9 mouse cellular contexts compared by ENCODE assay signal in genomic region chr5:136472846-136473245, GRCm38 (mm10).
DNase-seq lines count a peak whose midpoint lies in the region; ATAC-seq lines count a peak whose summit lies in the region.
"Had no signal": no experiment of that assay in that cellular context is flagged by ENCODE, and none has a peak within 500 bp of the region (broad histone marks: within the 10 kb centered on the region; RNA-seq: fewer than 3 reads in every experiment).

No protein-coding gene starts in this region.

- 73% methylated on average over 6 of the region's 6 CpGs for WGBS in hindbrain, embryonic 13.5 days
- 77% methylated on average over 6 of the region's 6 CpGs for WGBS in hindbrain, embryonic 11.5 days
- WGBS in lung, embryonic 15.5 days, result 42% methylated on average over 6 of the region's 6 CpGs
- WGBS in limb, embryonic 13.5 days, result 28% methylated on average over 6 of the region's 6 CpGs
- 36% methylated on average over 6 of the region's 6 CpGs for WGBS in stomach, embryonic 15.5 days

- no peak overlapping the region for H3K4me3 ChIP-seq in hindbrain, embryonic 13.5 days
- H3K4me3 ChIP-seq in hindbrain, embryonic 11.5 days (ENCODE audit: low read depth, low read length), result no peak overlapping the region
- H3K4me3 ChIP-seq in lung, embryonic 15.5 days, result no peak overlapping the region
- H3K4me3 ChIP-seq in limb, embryonic 13.5 days, result no peak overlapping the region
- no peak overlapping the region for H3K4me3 ChIP-seq in stomach, embryonic 15.5 days (replicated peaks)
- H3K4me3 ChIP-seq: erythroblast, embryonic 14.5 days had no signal

- DNase-seq in hindbrain, embryonic 11.5 days (ENCODE audit: low spot score), result no peak
- DNase-seq in lung, postnatal 14 days, result no peak
- DNase-seq in retina, embryonic 14.5 days (ENCODE audit: low spot score), result no peak

- H3K9ac ChIP-seq in hindbrain, embryonic 13.5 days, result no peak overlapping the region
- no peak overlapping the region for H3K9ac ChIP-seq in hindbrain, embryonic 11.5 days (ENCODE audit: low read depth, low read length)
- H3K9ac ChIP-seq in lung, embryonic 15.5 days, result no peak overlapping the region
- H3K9ac ChIP-seq in limb, embryonic 13.5 days, result no peak overlapping the region
- no peak overlapping the region for H3K9ac ChIP-seq in stomach, embryonic 15.5 days

- ATAC-seq in hindbrain, embryonic 13.5 days (ENCODE audit: low FRiP score), result no peak
- ATAC-seq in hindbrain, embryonic 11.5 days (ENCODE audit: low FRiP score), result no peak
- peak; percentile 49; the same call in 1 of the 2 replicates for ATAC-seq in lung, embryonic 15.5 days (ENCODE audit: borderline replicate concordance, extremely low read depth, low FRiP score, low TSS enrichment)
- ATAC-seq in limb, embryonic 13.5 days (ENCODE audit: low FRiP score, low read depth), result peak; percentile 84
- peak; percentile 48; the same call in 1 of the 2 replicates for ATAC-seq in stomach, embryonic 15.5 days (ENCODE audit: insufficient read depth, low FRiP score, low read depth)
- ATAC-seq: activated CD4-positive, CD25-positive, alpha-beta regulatory T cell, adult 4 months had no signal

- H3K4me2 ChIP-seq in hindbrain, embryonic 13.5 days, result no peak overlapping the region
- H3K4me2 ChIP-seq in hindbrain, embryonic 11.5 days (replicated peaks; ENCODE audit: low read depth, low read length), result no peak overlapping the region
- peak overlapping the region; percentile 25; the same call in 1 of the 2 replicates for H3K4me2 ChIP-seq in lung, embryonic 15.5 days
- peak overlapping the region; percentile 41 for H3K4me2 ChIP-seq in limb, embryonic 13.5 days (replicated peaks)
- H3K4me2 ChIP-seq in stomach, embryonic 15.5 days, result no peak overlapping the region

- H3K9me3 ChIP-seq in hindbrain, embryonic 13.5 days, result no peaks in the 10 kb centered on the region
- no peaks in the 10 kb centered on the region for H3K9me3 ChIP-seq in hindbrain, embryonic 11.5 days (ENCODE audit: control insufficient read depth, low read length)
- H3K9me3 ChIP-seq in lung, embryonic 15.5 days, result no peaks in the 10 kb centered on the region
- no peaks in the 10 kb centered on the region for H3K9me3 ChIP-seq in limb, embryonic 13.5 days
- no peaks in the 10 kb centered on the region for H3K9me3 ChIP-seq in stomach, embryonic 15.5 days

- no peaks in the 10 kb centered on the region for H3K36me3 ChIP-seq in hindbrain, embryonic 13.5 days
- H3K36me3 ChIP-seq in hindbrain, embryonic 11.5 days (ENCODE audit: control insufficient read depth, insufficient read depth, low read length), result no peaks in the 10 kb centered on the region
- H3K36me3 ChIP-seq in lung, embryonic 15.5 days, result no peaks in the 10 kb centered on the region
- H3K36me3 ChIP-seq in limb, embryonic 13.5 days, result no peaks in the 10 kb centered on the region
- no peaks in the 10 kb centered on the region for H3K36me3 ChIP-seq in stomach, embryonic 15.5 days

- peaks cover 50% of the 10 kb centered on the region for H3K4me1 ChIP-seq in hindbrain, embryonic 13.5 days (replicated peaks)
- peaks cover 2% of the 10 kb centered on the region for H3K4me1 ChIP-seq in hindbrain, embryonic 11.5 days (replicated peaks; ENCODE audit: control insufficient read depth, insufficient read depth, low read length)
- peaks cover 60% of the 10 kb centered on the region for H3K4me1 ChIP-seq in lung, embryonic 15.5 days
- peaks cover 60% of the 10 kb centered on the region for H3K4me1 ChIP-seq in limb, embryonic 13.5 days
- H3K4me1 ChIP-seq in stomach, embryonic 15.5 days, result peaks cover 21% of the 10 kb centered on the region

- no peaks in the 10 kb centered on the region for H3K27me3 ChIP-seq in hindbrain, embryonic 13.5 days
- no peaks in the 10 kb centered on the region for H3K27me3 ChIP-seq in hindbrain, embryonic 11.5 days (ENCODE audit: control insufficient read depth, insufficient read depth, low read length)
- no peaks in the 10 kb centered on the region for H3K27me3 ChIP-seq in lung, embryonic 15.5 days
- H3K27me3 ChIP-seq in limb, embryonic 13.5 days, result peaks cover 7% of the 10 kb centered on the region; the same call in 1 of the 2 replicates
- H3K27me3 ChIP-seq in stomach, embryonic 15.5 days (replicated peaks), result no peaks in the 10 kb centered on the region

- H3K27ac ChIP-seq in hindbrain, embryonic 13.5 days, result peak overlapping the region; percentile 13; the same call in 1 of the 2 replicates
- no peak overlapping the region for H3K27ac ChIP-seq in hindbrain, embryonic 11.5 days (ENCODE audit: low read depth, low read length)
- peak overlapping the region; percentile 73 for H3K27ac ChIP-seq in lung, embryonic 15.5 days
- H3K27ac ChIP-seq in limb, embryonic 13.5 days, result peak overlapping the region; percentile 81
- peak overlapping the region; percentile 77 for H3K27ac ChIP-seq in stomach, embryonic 15.5 days

Comparison
In these comparisons a context has a peak if more than half of its experiments do, and no peak if none do; other contexts are left out.
1. ATAC-seq: peak in lung, embryonic 15.5 days (single experiment), limb, embryonic 13.5 days (single experiment) and stomach, embryonic 15.5 days (single experiment); none in hindbrain, embryonic 13.5 days (single experiment) and hindbrain, embryonic 11.5 days (single experiment).
2. H3K4me2 ChIP-seq: peak in lung, embryonic 15.5 days (single experiment) and limb, embryonic 13.5 days (single experiment); none in hindbrain, embryonic 13.5 days (single experiment), hindbrain, embryonic 11.5 days (single experiment) and stomach, embryonic 15.5 days (single experiment).